Mouse (Mus musculus) heart, adult 18-20 months (tissue): ENCODE results near the gene Gm9918. TPM values are rescaled to one million over a fixed set of nuclear protein-coding genes. Genes with fewer than 3 reads are reported as not detected.
A peak's percentile ranks its signal among the peaks of the same experiment; 100 is the strongest.
"Not testable (repeated sequence)": the region's sequence is repeated elsewhere in the genome, so short reads cannot be mapped to it uniquely, and the experiment has no call there.

Experiments used
- DNase-seq, 2 experiments: peaks; one replicate each; pipeline ENCODE4 v3.0.0; 2021 to 2022; ENCODE audit warnings: mixed read lengths in 1 of 2
- long read RNA-seq, 2 experiments: library from polyadenylated mRNA; stranded (forward); transcript quantifications; one replicate each; pipeline ENCODE4 v2.0.0; 2021
- total RNA-seq, 2 experiments: library from RNA; stranded (reverse); gene quantifications; 2 replicates each; pipeline ENCODE4 v1.2.3; 2021

Gene Gm9918
- total RNA-seq: not detected
- long read RNA-seq, experiment 1: 0 reads
- long read RNA-seq, experiment 2: 0 reads

DNA sequence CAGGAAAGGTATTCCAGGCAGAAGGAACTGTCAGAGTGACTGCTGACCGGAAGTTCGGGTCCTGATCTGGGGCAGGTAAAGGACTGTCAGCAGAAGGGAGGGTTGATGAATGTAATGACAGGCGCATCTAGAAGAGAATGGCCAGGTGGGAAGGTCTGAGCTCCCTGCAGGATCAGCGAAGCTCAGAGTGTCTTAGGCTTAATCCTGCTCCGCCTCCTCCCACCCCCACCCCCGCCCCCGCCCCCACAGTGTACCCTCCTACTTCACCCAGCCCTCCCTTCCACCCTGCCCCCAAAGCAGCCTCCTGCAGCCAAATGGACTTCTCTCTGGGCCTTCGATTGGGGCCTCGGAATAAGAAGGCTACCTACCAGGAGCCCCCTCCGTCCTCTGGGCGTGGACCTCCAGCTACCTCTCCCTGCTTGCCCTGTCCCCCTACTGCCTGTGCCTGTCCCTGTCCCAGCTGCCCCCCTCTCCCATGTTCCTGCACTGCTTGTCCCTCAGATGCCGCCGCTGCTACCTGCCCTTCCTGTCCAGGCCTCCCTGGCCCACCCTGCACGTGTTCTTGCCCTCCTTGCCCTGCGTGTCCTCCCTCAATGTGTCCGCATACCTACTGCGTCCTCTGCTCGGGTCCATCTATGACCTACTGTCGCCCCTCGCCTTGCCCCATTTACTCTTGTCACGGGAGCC, at the start of gene Gm9918:
Gene Gm9918, plus strand, starts transcription at position 290 of the 687 bp plus-strand sequence.
- DNase-seq: no peak

DNA sequence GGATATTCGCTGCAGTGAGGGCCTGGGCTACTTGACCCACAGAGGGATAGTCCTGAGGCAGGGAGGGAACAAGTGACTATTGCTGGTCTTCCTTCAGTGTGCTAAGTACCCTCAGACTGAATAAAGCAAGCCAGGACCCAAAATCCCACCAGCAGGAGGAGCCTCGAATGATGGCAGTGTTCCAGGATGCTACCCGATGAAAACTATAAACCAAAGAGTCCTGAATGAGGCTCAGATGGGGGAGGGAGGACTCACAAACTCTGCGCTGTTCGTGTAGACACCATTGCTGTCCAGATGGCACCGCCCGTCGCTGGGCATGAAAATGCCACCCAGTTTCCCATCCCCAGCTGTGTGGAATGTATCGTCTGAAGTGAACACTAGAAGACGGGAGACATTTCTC, 48.0 kb upstream of the Gm9918 start:
- no peak for DNase-seq

DNA sequence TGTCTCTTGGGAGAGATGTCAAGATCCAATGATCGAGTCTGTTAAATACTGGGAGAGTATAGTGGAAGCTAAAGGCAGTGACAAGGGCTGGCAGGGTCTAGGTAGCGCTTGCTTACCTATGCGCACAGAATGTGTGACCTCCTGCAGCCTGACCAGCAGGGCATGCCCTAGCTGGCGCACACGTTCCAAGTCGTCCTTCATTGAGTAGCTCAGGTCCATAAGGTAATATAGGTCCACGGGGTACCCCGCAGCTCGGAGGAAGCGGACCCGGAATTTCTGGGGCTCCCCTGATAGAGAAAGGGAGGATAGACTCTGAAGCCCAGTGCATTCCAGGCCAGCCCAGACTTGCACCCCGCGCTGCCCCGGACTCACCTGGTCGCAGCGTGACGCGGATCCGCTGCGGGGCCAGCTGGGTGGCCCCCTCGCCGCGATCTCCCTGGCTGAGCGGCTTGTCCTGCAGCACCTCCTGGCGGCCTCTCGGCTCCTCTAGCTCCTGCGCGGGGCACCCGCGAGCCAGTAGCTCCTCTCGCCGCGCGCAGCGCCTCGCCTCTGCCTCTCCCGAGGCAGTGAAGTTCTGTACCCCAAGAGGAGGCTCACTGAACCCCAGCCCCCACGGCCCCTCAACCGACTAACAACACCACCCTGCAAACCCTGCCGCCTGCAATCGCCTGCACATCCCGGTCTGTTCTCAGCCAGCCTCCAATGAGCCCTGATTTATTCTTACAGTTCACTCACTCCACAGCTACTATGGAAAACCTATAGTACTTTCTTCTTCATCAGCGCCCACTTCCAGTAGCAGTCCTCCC, 46.0 kb upstream of the Gm9918 start:
- peak; percentile 84 to 89 for DNase-seq

- peak in 1 of 2 experiments; percentile 38 for DNase-seq
Measured at GRCm38 (mm10) chr15:102224992-102225617, 45.3 kb upstream of the Gm9918 start.

DNA sequence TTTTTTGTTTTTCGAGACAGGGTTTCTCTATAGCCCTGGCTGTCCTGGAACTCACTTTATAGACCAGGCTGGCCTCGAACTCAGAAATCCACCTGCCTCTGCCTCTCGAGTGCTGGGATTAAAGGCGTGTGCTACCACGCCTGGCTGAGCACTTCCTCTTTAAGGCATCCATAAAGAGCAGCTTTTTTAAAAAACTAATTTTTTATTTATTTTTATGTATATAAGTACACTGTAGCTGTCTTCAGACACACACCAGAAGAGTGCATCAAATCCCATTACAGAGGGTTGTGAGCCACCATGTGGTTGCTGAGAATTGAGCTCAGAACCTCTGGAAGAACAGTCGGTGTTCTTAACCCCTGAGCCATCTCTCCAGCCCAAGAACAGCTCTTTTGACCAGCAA, 44.7 kb upstream of the Gm9918 start:
- not testable (repeated sequence) for DNase-seq

- DNase-seq: no peak
Measured at GRCm38 (mm10) chr15:102230408-102231321, 39.7 kb upstream of the Gm9918 start.

DNA sequence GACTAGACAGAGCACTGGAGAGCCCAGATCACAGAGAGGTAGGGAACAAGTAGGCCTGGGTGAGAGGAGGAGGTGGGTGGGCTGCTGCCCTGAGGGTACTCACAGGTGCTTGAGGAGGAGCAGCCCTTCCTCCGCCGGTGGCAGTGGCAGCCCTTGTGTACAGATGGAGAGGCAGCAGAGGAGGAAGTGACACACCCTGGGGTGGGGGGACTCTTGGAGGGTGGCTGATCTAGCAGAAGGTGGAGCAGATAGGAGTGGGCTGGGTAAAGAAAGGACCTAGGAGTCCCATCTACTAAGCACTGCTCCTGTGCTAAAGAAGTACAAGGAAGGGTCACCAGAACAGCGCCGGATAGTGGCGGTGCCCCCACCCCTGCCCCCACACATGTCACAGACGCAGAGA, 38.6 kb upstream of the Gm9918 start, which contains the start of gene Itgb7:
Gene Itgb7, minus strand, starts transcription at position 197 of the 400 bp plus-strand sequence.
- peak in 1 of 2 experiments; percentile 48 for DNase-seq

DNA sequence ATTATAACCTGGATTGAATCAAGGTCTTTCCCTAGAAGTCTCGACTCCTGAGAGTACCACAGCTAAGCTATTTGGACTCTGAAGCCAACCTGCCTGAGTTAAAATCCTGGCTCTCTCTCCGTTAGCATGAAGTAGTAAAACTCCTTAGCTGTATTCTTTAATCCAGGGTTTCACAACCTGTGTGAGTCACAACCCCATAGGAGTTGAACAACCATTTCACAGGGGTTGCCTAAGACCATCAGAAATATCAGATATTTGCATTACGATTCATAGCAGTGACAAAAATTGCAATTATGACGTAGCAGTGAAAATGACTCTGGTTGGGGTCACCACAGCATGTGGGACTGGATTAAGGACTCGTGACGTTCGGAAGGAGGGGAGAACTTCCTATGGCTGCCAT, 37.6 kb upstream of the Gm9918 start:
- no peak for DNase-seq

DNA sequence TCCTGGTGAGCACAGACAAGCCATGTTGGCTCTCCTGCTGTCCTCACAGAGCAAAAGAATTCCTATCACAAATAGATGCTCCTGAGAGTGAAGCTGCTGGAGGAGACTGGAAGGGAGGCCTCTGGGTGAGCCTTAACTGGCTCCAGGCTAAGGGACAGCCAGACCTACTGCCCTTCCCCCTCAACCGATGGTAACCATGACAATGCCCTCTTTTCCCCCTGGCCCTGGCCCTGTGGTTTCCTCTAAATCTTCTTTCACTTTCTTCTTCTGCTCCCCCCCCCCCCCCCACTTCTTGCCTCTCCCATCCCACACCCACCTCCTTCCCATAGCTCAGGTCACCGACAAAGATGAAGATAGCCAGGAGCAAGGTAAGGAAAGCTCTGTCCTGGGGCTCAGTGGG, 36.5 kb upstream of the Gm9918 start:
- peak in 1 of 2 experiments; percentile 49 for DNase-seq

DNA sequence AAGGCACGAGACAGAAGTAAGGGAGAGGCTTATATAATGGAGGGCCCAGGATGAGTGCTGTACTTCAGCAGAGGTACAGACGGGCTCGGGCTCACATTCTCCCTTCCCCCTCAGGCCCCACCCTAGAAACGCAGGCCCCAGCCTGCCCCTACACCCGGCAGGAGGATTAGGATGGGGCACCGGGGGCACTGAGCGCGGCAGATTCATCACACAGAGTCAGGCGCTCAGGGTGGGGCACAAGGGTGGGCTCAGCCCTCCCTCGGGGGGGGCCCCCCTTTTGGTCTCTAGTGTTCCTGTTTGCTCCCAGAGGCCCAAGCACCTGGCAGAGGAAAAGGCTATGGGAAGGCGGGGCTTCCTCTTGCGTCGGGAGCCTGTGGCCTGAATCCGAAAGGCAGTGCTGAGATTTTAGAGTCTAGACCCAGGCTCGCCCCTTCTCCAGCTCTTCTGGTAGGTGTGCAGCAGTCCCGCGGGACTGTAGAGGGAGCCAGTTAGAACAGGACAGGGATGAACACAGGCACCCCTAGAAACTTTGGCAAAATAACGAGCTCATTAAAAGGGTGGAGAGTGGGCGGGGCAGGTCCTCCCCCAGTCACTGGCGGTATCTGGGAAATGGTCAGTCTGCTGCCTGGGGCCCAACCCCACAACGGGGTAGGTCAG, 34.9 kb upstream of the Gm9918 start:
- peak in 1 of 2 experiments; percentile 70 for DNase-seq

DNA sequence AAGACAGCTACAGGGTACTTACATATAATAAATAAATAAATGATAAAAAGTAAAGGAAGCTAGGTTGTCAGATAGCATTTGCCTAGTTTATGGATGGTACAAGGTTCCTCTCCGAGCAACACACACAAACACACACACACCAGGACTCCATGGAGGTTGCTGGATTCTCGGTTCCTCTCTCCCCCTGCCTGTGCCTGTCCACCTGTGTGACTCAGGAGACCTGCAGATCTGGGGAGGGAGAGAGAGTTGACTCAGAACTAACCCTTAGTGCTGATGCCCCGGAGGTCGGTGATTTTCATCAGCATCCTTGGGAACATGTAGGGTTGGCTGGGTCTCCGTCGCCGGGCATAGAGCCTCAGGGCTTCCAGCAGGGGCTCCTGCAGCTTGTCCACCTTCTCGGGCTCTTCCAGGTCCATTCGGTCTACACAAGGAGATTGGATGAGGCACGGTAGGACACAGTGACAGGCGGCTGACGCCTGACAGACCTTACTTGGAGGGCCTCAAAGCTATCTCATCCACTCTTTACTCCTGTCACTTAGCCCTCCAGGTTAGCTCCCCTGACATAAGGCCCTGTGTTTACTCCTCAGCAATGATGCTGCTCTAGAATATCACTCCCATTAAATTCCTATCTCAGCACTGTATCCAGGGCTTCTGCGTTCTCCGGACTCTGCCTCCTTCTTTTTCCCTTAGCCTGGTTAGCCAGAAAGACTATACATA, 31.7 kb upstream of the Gm9918 start:
- DNase-seq: no peak

DNA sequence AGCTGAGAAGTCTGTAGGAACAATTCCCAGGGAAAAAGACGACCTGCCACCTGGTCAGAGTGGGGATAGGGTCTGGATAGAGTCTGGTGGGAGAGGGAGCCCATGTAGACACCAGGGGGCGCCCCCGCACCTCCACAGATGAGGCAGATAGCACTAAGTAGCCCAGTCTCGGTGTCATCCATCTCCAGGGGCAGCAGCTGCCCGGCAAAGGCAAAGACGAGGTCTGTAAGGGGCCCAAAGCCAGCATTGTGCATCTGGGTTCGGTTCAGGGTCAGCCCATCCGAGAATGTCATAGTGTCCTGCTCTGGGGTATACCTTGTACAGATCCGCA, 31.1 kb upstream of the Gm9918 start:
- DNase-seq: peak; percentile 82 to 87

DNA sequence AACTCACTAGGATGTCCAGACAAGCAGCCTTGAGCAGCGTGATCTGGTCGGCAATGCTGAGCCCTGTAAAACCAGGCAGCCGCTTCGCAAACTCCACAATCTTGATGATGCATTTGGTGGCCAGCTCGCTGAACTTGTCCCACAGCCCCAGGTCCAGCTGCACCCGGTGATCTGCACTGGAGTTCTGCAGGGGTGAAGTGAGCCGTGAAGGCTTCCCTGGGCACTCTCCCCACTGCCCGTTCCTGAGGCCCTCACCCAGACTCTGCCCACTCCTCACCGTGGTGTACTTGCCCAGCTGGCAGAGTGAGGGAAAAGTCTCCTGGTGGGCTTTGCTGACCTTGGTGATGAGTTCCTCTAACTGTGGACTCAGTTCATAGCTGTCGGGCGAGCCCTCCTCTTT, 30.5 kb upstream of the Gm9918 start:
- no peak for DNase-seq

DNA sequence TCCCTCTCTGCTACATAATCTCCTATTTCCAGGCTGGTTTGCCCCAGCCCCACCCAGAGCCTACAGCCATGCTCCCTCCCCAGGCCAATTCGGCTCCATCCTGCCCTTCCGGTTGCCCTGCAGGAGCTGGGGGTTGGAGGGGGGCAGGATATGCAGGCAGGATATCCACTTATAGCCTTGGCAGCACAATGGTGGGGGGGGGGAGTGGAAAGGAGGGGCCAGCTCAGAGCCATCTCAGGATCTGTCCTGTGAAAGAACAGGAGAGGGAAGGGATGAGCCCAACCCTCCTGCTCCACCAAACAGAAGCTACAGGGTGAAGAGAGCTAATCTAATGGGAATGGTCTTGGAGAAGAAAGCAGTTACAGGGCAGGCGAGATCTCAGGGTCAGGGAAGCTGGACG, 29.8 kb upstream of the Gm9918 start:
- peak; percentile 46 to 83 for DNase-seq

- DNase-seq: no peak
Measured at GRCm38 (mm10) chr15:102242404-102243228, 27.7 kb upstream of the Gm9918 start.

- DNase-seq: peak; percentile 77 to 89
Measured at GRCm38 (mm10) chr15:102243229-102244190, 26.9 kb upstream of the Gm9918 start.

DNA sequence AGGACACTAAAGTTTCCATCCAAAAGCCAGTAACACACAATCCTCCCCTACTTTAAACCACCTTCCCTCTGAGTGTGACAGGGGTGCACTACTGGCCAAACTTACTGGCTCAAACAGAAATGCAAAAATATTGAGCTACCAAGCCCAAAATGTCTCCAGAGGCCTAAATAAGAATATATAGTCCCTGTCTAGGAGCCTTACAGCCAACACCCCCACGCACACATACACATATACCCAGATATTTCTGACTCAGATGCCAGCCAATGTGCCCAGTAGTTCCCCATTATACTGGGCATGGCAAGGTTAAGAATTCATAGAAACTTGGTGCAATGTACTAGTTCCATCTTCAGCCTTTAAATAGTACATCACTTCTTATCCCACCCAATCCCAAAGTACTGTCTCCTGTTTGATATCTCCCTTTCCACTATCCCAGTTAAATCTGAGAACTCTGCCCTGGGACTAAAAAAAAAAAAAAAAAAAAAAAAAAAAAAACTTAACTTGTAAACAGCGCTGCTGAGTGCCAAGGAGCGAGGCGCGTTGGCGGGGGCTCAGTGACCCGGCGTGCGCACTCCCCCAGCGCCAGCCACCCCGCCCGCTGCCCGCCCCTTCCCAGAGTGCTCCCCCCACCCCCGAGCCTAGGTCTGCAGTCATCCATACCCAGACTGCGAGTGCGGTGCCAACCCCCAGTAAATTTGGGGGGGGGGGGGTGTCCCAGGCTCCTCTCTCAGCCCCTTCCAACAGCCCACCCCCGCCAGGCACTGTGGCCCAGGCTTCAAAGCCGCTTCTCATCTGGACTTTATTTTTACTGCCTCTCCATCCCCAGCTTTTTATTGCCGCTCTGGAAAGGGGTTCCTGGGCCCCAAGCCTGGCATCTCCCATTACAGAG, 25.8 kb upstream of the Gm9918 start:
- peak in 1 of 2 experiments; percentile 51 for DNase-seq
